ENCODE assay signal across 7 mouse cellular contexts in genomic region chr9:56868292-56868691, GRCm38 (mm10). TPM values are rescaled to one million over a fixed set of nuclear protein-coding genes. Genes with fewer than 3 reads are reported as not detected.
DNase-seq lines count a peak whose midpoint lies in the region; ATAC-seq and TF ChIP-seq lines count a peak whose summit lies in the region.

No protein-coding gene starts in this region.

- 50% methylated on average over 6 of the region's 6 CpGs for WGBS in liver, postnatal 0 days (ENCODE audit: insufficient replicate concordance)
- WGBS in heart, embryonic 12.5 days = 32% methylated on average over 6 of the region's 6 CpGs
- WGBS in midbrain, embryonic 12.5 days = 58% methylated on average over 6 of the region's 6 CpGs

- no peaks in the 10 kb centered on the region for H3K36me3 ChIP-seq in liver, postnatal 0 days (replicated peaks; ENCODE audit: insufficient read depth, low read length)
- H3K36me3 ChIP-seq in heart, embryonic 12.5 days = no peaks in the 10 kb centered on the region
- H3K36me3 ChIP-seq in midbrain, embryonic 12.5 days = no peaks in the 10 kb centered on the region

- no peak overlapping the region for H3K4me2 ChIP-seq in liver, postnatal 0 days (ENCODE audit: low read depth, low read length)
- H3K4me2 ChIP-seq in heart, embryonic 12.5 days = peak overlapping the region; percentile 77
- no peak overlapping the region for H3K4me2 ChIP-seq in midbrain, embryonic 12.5 days (replicated peaks)

- no peaks in the 10 kb centered on the region for H3K9me3 ChIP-seq in liver, postnatal 0 days (ENCODE audit: low read length)
- H3K9me3 ChIP-seq in heart, embryonic 12.5 days (replicated peaks) = no peaks in the 10 kb centered on the region
- no peaks in the 10 kb centered on the region for H3K9me3 ChIP-seq in midbrain, embryonic 12.5 days

- peak; percentile 48 for DNase-seq in liver
- DNase-seq in liver, postnatal 0 days = no peak
- peak; percentile 57 to 70 for DNase-seq in layer of hippocampus, adult 18-20 months (ENCODE audit: low spot score in 2 of 2)
- DNase-seq in thymus, postnatal 14 days = no peak
- DNase-seq in urinary bladder, postnatal 36 days (ENCODE audit: low spot score in 2 of 2) = no peak

- H3K27me3 ChIP-seq in liver, postnatal 0 days (ENCODE audit: insufficient read depth, low read length) = peaks cover 11% of the 10 kb centered on the region; the same call in 1 of the 2 replicates
- H3K27me3 ChIP-seq in heart, embryonic 12.5 days (replicated peaks) = no peaks in the 10 kb centered on the region
- peaks cover 28% of the 10 kb centered on the region for H3K27me3 ChIP-seq in midbrain, embryonic 12.5 days

- no peak for TF ChIP-seq CTCF in liver, postnatal 0 days (IDR thresholded peaks at IDR 0.05; ENCODE audit: low read depth)

- TF ChIP-seq EP300 in liver, postnatal 0 days (IDR thresholded peaks at IDR 0.05; ENCODE audit: low read depth) = no peak

- no peak overlapping the region for H3K27ac ChIP-seq in liver, postnatal 0 days (ENCODE audit: low read depth)
- peak overlapping the region; percentile 91 for H3K27ac ChIP-seq in heart, embryonic 12.5 days (ENCODE audit: poor library complexity, severe bottlenecking)
- H3K27ac ChIP-seq in midbrain, embryonic 12.5 days (replicated peaks) = no peak overlapping the region

- no peaks in the 10 kb centered on the region for H3K4me1 ChIP-seq in liver, postnatal 0 days (ENCODE audit: insufficient read depth)
- H3K4me1 ChIP-seq in heart, embryonic 12.5 days (replicated peaks) = peaks cover 93% of the 10 kb centered on the region
- peaks cover 21% of the 10 kb centered on the region for H3K4me1 ChIP-seq in midbrain, embryonic 12.5 days

- ATAC-seq in liver, postnatal 0 days = no peak
- peak; percentile 57 for ATAC-seq in heart, embryonic 12.5 days (ENCODE audit: insufficient number of reproducible peaks, low FRiP score)
- ATAC-seq in midbrain, embryonic 12.5 days (ENCODE audit: low FRiP score, low read depth) = peak; percentile 70; the same call in 1 of the 2 replicates

- no peak overlapping the region for H3K9ac ChIP-seq in liver, postnatal 0 days (replicated peaks)
- H3K9ac ChIP-seq in heart, embryonic 12.5 days = peak overlapping the region; percentile 87
- H3K9ac ChIP-seq in midbrain, embryonic 12.5 days (replicated peaks) = no peak overlapping the region

- no peak overlapping the region for H3K4me3 ChIP-seq in liver, postnatal 0 days (ENCODE audit: low read depth, low read length)
- peak overlapping the region; percentile 68 for H3K4me3 ChIP-seq in heart, embryonic 12.5 days
- H3K4me3 ChIP-seq in midbrain, embryonic 12.5 days = no peak overlapping the region

RNA-seq across cellular contexts. Expression of gene Cspg4, which starts 3.5 kb away (rescaled TPM):
- polyA plus RNA-seq in liver, postnatal 0 days (2015; fragmentation: Nextera tagmentation; extraction: Ambion mirVana) = 0.13 and 0.20 TPM in 2 replicates
- 32.5 and 35.9 TPM in 2 replicates for polyA plus RNA-seq in heart, embryonic 12.5 days (2016; fragmentation: Nextera tagmentation; extraction: Ambion mirVana)
- 10 to 100 TPM; 13.8 to 17.0 TPM for total RNA-seq in layer of hippocampus, adult 18-20 months (2021)
- 3.5 and 4.0 TPM in 2 replicates for polyA plus RNA-seq in midbrain, embryonic 12.5 days (2016; fragmentation: Nextera tagmentation; extraction: Ambion mirVana)

RNA-seq across cellular contexts. Expression of gene Odf3l1, which starts 3.8 kb away (rescaled TPM):
- polyA plus RNA-seq in liver, postnatal 0 days (2015; fragmentation: Nextera tagmentation; extraction: Ambion mirVana) = not detected in 2 replicates
- polyA plus RNA-seq in heart, embryonic 12.5 days (2016; fragmentation: Nextera tagmentation; extraction: Ambion mirVana) = 0.84 and 1.5 TPM in 2 replicates
- total RNA-seq in layer of hippocampus, adult 18-20 months (2021) = not detected
- not detected in 2 replicates for polyA plus RNA-seq in midbrain, embryonic 12.5 days (2016; fragmentation: Nextera tagmentation; extraction: Ambion mirVana)

RNA-seq across cellular contexts. Expression of gene Snx33, which starts 59.9 kb away (rescaled TPM):
- 1.6 and 1.8 TPM in 2 replicates for polyA plus RNA-seq in liver, postnatal 0 days (2015; fragmentation: Nextera tagmentation; extraction: Ambion mirVana)
- polyA plus RNA-seq in heart, embryonic 12.5 days (2016; fragmentation: Nextera tagmentation; extraction: Ambion mirVana) = 10.2 and 10.5 TPM in 2 replicates
- total RNA-seq in layer of hippocampus, adult 18-20 months (2021) = 1 to 10 TPM; 8.5 to 9.3 TPM
- polyA plus RNA-seq in midbrain, embryonic 12.5 days (2016; fragmentation: Nextera tagmentation; extraction: Ambion mirVana) = 7.7 and 7.8 TPM in 2 replicates

Comparison
In these comparisons a context has a peak if more than half of its experiments do, and no peak if none do; other contexts are left out.
1. DNase-seq: peak in liver (single experiment) and layer of hippocampus, adult 18-20 months (2 of 2); none in liver, postnatal 0 days (single experiment), thymus, postnatal 14 days (single experiment) and urinary bladder, postnatal 36 days (0 of 2).